Mouse (Mus musculus) testis, adult 2 months (tissue): ENCODE data around the gene Nedd9.

Experiments
- CTCF ChIP-seq: fragments of 200-500 bp; IDR thresholded peaks from 2 replicates; pipeline ENCODE4 v1.5.1; 2012; ENCODE audit warnings: low read depth, mild to moderate bottlenecking, inconsistent platforms, low read length, moderate library complexity; ENCODE audit not compliant: control insufficient read depth, insufficient read depth, insufficient replicate concordance
- POLR2A ChIP-seq: fragments of 200-500 bp; IDR thresholded peaks from 2 replicates; pipeline ENCODE4 v1.6.1; 2012; ENCODE audit warnings: low read depth, mild to moderate bottlenecking, inconsistent platforms, low read length, moderate library complexity; ENCODE audit not compliant: control insufficient read depth

DNA sequence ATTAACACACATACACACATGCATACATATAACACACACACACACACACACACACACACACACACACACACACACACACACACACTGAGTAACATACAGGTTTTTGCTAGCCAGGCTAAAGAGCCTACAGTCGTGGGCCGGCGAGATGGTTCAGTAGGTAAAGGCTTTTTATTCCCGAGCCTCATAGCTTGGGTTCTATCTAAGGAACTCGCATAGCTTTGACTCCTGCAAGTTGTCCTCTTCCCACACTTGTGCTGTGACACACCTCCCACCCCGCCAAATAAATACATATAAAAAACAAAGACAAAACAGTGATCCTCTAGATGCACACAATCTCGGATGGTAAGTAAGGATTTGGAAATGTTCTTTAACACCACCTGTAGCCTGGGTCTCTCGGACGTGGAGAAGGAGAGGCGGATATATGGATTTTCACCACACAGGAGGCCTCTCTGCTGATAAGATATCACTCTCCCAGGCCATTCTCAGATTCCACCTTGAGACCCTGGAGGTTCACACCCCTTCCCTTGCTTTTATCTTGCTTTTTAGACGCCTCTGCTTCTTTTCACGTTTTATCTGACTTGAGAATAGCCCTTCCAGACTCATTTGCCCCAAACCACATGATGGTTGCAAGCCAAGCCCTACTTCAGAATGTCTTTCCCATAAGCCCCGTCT, 68.8 kb downstream of the Nedd9 start:
- TF ChIP-seq CTCF (no peak), POLR2A (no peak)
